Mouse (Mus musculus) liver, embryonic 14.5 days (tissue): ENCODE data around the gene Timm8a1. TPM values are rescaled to one million over a fixed set of nuclear protein-coding genes. Genes with fewer than 3 reads are reported as not detected.

ENCODE experiments used
- ATAC-seq: fragments of 200-750 bp; cut with Nextera tagmentation; 2 replicates; pipeline ENCODE4 v1.8.0; 2017; ENCODE audit warnings: moderate number of reproducible peaks, mild to moderate bottlenecking, moderate library complexity; ENCODE audit not compliant: insufficient read depth
- DNase-seq, 3 experiments: peaks; one replicate each; pipeline ENCODE4 v3.0.0-alpha.2; 2012 to 2013; ENCODE audit warnings: low read depth in 3 of 3, low spot score in 3 of 3
- H3K27ac ChIP-seq: fragments of 300-500 bp; sonication (generic); 2 replicates; pipeline ENCODE4 v1.5.1; 2014; ENCODE audit warnings: moderate library complexity, mild to moderate bottlenecking, control low read depth, inconsistent platforms
- H3K27me3 ChIP-seq: fragments of 300-500 bp; sonication (generic); 2 replicates; pipeline ENCODE4 v1.6.1; 2014; ENCODE audit warnings: mild to moderate bottlenecking, low read length, moderate library complexity; ENCODE audit not compliant: control insufficient read depth, insufficient read depth
- H3K36me3 ChIP-seq: fragments of 300-500 bp; sonication (generic); replicated peaks from 2 replicates; pipeline ENCODE4 v1.6.1; 2014; ENCODE audit warnings: low read depth; ENCODE audit not compliant: control insufficient read depth, insufficient read depth
- H3K4me1 ChIP-seq, 2 experiments: fragments of 200-500 bp in 1 of 2; fragments of 300-500 bp in 1 of 2; sonication (generic) in 1 of 2; replicated peaks; 2 replicates each; pipeline ENCODE4 v1.6.1; 2012 to 2014; ENCODE audit warnings: antibody characterized with exemption in 1 of 2, inconsistent platforms in 1 of 2, low read length in 1 of 2; ENCODE audit not compliant: control insufficient read depth in 2 of 2, insufficient read depth in 2 of 2
- H3K4me2 ChIP-seq: fragments of 300-500 bp; sonication (generic); 2 replicates; pipeline ENCODE4 v1.6.1; 2014; ENCODE audit warnings: low read depth, mild to moderate bottlenecking, control low read depth, moderate library complexity
- H3K4me3 ChIP-seq, 2 experiments: fragments of 200-500 bp in 1 of 2; fragments of 300-500 bp in 1 of 2; sonication (generic) in 1 of 2; 2 replicates each; pipeline ENCODE4 v1.5.1; 2012 to 2014; ENCODE audit warnings: low read depth in 2 of 2, low read length in 2 of 2, mild to moderate bottlenecking in 2 of 2, control low read depth in 1 of 2, inconsistent platforms in 1 of 2, moderate library complexity in 1 of 2; ENCODE audit not compliant: insufficient read depth in 1 of 2
- H3K9ac ChIP-seq: fragments of 300-500 bp; sonication (generic); replicated peaks from 2 replicates; pipeline ENCODE4 v1.6.1; 2014; ENCODE audit warnings: mild to moderate bottlenecking, control low read depth, moderate library complexity
- H3K9me3 ChIP-seq: fragments of 300-500 bp; sonication (generic); 2 replicates; pipeline ENCODE4 v1.6.1; 2016; ENCODE audit warnings: low read length, mixed read lengths; ENCODE audit not compliant: control insufficient read depth
- CTCF ChIP-seq: IDR thresholded peaks from 2 replicates; pipeline ENCODE4 v1.5.1; 2016; ENCODE audit warnings: antibody characterized with exemption, low read depth, control low read depth
- EP300 ChIP-seq: IDR thresholded peaks from 2 replicates; pipeline ENCODE4 v1.6.1; 2016; ENCODE audit warnings: antibody characterized with exemption, low read depth
- WGBS: fragments of 180-500 bp; shearing (Covaris S2); extraction: QIAGEN DNeasy Blood & Tissue Kit; methylation state at CpG from one replicate; pipeline ENCODE4 v1.1.7; 2014; ENCODE audit not compliant: insufficient replicate concordance; 5-methylcytosine and 5-hydroxymethylcytosine counted together
- polyA plus RNA-seq, 2 experiments: library from polyadenylated mRNA; depleted of rRNA in 1 of 2; stranded (reverse) in 1 of 2; unstranded in 1 of 2; fragments of >200 nt; fragmentation: Nextera tagmentation in 1 of 2; extraction: Ambion mirVana in 1 of 2; gene quantifications; 2 replicates each; pipeline versions ENCODE4 v1.2.1 to v1.2.3; 2012 to 2014

Gene Timm8a1
- polyA plus RNA-seq, 2 experiments, result 18.7 to 92.8 TPM

DNA sequence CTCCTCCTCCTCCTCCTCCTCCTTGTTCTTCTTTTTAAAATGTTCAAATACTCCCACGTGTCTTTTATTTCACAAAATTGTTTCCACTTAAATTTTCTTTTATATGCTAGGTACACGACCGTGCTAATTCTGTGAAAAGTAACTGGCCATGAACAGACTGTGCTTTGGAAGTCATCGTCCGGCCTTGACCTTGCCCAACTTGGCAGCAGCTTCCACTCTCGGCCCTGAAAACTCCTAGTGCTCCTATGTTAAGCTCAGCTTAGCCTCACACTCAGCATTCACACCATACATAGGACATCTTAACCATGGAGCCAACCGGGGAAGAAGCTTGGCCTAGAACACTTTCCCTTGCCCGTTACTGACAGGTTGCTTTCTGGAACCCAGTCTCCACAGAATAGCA is 41.0 kb downstream of the Timm8a1 start:
- Histone ChIP-seq H3K4me1 (no peaks in the 10 kb centered on the region), H3K9ac (no peak overlapping the region), H3K9me3 (no peaks in the 10 kb centered on the region), H3K27me3 (no peaks in the 10 kb centered on the region), H3K36me3 (no peaks in the 10 kb centered on the region), H3K4me2 (no peak overlapping the region), H3K4me3 (no peak overlapping the region), H3K27ac (no peak overlapping the region)
- WGBS, result 65% methylated on average over 8 of the region's 8 CpGs
- ATAC-seq (no peak), DNase-seq (no peak)
- TF ChIP-seq CTCF, result no peak
- TF ChIP-seq EP300, result no peak

Other genes starting within 250 kb of the Timm8a1 start
- 0.28 and 0.34 TPM in 2 replicates for gene Tmem35a, start 246.6 kb downstream of the Timm8a1 start, polyA plus RNA-seq (2012; rRNA removed)
- 0.18 and 0.45 TPM in 2 replicates for gene Tmem35a, start 246.6 kb downstream of the Timm8a1 start, polyA plus RNA-seq (2014; fragmentation: Nextera tagmentation; extraction: Ambion mirVana)
- 7.9 and 11.1 TPM in 2 replicates for gene Cenpi, start 233.8 kb downstream of the Timm8a1 start, polyA plus RNA-seq (2012; rRNA removed)
- 30.5 and 33.8 TPM in 2 replicates for gene Cenpi, start 233.8 kb downstream of the Timm8a1 start, polyA plus RNA-seq (2014; fragmentation: Nextera tagmentation; extraction: Ambion mirVana)
- 0.42 and 0.54 TPM in 2 replicates for gene Drp2, start 137.3 kb downstream of the Timm8a1 start, polyA plus RNA-seq (2012; rRNA removed)
- 0.05 and 0.08 TPM in 2 replicates for gene Drp2, start 137.3 kb downstream of the Timm8a1 start, polyA plus RNA-seq (2014; fragmentation: Nextera tagmentation; extraction: Ambion mirVana)
- not detected in 2 replicates for gene Taf7l, start 65.4 kb downstream of the Timm8a1 start, polyA plus RNA-seq (2012; rRNA removed)
- not detected in 2 replicates for gene Taf7l, start 65.4 kb downstream of the Timm8a1 start, polyA plus RNA-seq (2014; fragmentation: Nextera tagmentation; extraction: Ambion mirVana)
- 9.1 and 16.3 TPM in 2 replicates for gene Btk, start 41.7 kb upstream of the Timm8a1 start, polyA plus RNA-seq (2012; rRNA removed)
- gene Btk, start 41.7 kb upstream of the Timm8a1 start, polyA plus RNA-seq (2014; fragmentation: Nextera tagmentation; extraction: Ambion mirVana), result 10.9 and 13.4 TPM in 2 replicates
- gene Rpl36a, start 43.8 kb upstream of the Timm8a1 start, polyA plus RNA-seq (2012; rRNA removed), result 600 and 1,190 TPM in 2 replicates
- 428 and 436 TPM in 2 replicates for gene Rpl36a, start 43.8 kb upstream of the Timm8a1 start, polyA plus RNA-seq (2014; fragmentation: Nextera tagmentation; extraction: Ambion mirVana)
- 1.5 and 1.7 TPM in 2 replicates for gene Gla, start 59.3 kb upstream of the Timm8a1 start, polyA plus RNA-seq (2012; rRNA removed)
- 3.9 TPM in 2 replicates for gene Gla, start 59.3 kb upstream of the Timm8a1 start, polyA plus RNA-seq (2014; fragmentation: Nextera tagmentation; extraction: Ambion mirVana)
- gene Hnrnph2, start 59.3 kb upstream of the Timm8a1 start, polyA plus RNA-seq (2012; rRNA removed), result 28.6 and 47.4 TPM in 2 replicates
- gene Hnrnph2, start 59.3 kb upstream of the Timm8a1 start, polyA plus RNA-seq (2014; fragmentation: Nextera tagmentation; extraction: Ambion mirVana), result 53.7 and 60.1 TPM in 2 replicates
- 0.80 and 1.3 TPM in 2 replicates for gene Armcx4, start 144.7 kb upstream of the Timm8a1 start, polyA plus RNA-seq (2012; rRNA removed)
- gene Armcx4, start 144.7 kb upstream of the Timm8a1 start, polyA plus RNA-seq (2014; fragmentation: Nextera tagmentation; extraction: Ambion mirVana), result 0.23 and 0.36 TPM in 2 replicates
- 2.0 and 4.3 TPM in 2 replicates for gene Armcx1, start 176.1 kb upstream of the Timm8a1 start, polyA plus RNA-seq (2012; rRNA removed)
- gene Armcx1, start 176.1 kb upstream of the Timm8a1 start, polyA plus RNA-seq (2014; fragmentation: Nextera tagmentation; extraction: Ambion mirVana), result 4.4 and 4.7 TPM in 2 replicates
- 3.2 and 5.0 TPM in 2 replicates for gene Armcx6, start 209.6 kb upstream of the Timm8a1 start, polyA plus RNA-seq (2012; rRNA removed)
- gene Armcx6, start 209.6 kb upstream of the Timm8a1 start, polyA plus RNA-seq (2014; fragmentation: Nextera tagmentation; extraction: Ambion mirVana), result 3.7 and 3.9 TPM in 2 replicates
- gene Armcx3, start 214.7 kb upstream of the Timm8a1 start, polyA plus RNA-seq (2012; rRNA removed), result 4.7 and 9.0 TPM in 2 replicates
- gene Armcx3, start 214.7 kb upstream of the Timm8a1 start, polyA plus RNA-seq (2014; fragmentation: Nextera tagmentation; extraction: Ambion mirVana), result 14.4 and 16.1 TPM in 2 replicates